Mouse (Mus musculus) C2C12 (cell line): ENCODE results near the gene Zfp809. TPM values are rescaled to one million over a fixed set of nuclear protein-coding genes. Genes with fewer than 3 reads are reported as not detected.
"Not testable (repeated sequence)": the region's sequence is repeated elsewhere in the genome, so short reads cannot be mapped to it uniquely, and the experiment has no call there.

Experiments used
- H3K27me3 ChIP-seq: one replicate; pipeline ENCODE4 v1.6.1; 2011; ENCODE audit not compliant: control insufficient read depth, insufficient read depth, insufficient read length
- H3K36me3 ChIP-seq: one replicate; pipeline ENCODE4 v1.6.1; 2011; ENCODE audit not compliant: control insufficient read depth, insufficient read depth
- H3K4me3 ChIP-seq: one replicate; pipeline ENCODE4 v1.5.1; 2011; ENCODE audit warnings: mild to moderate bottlenecking, control low read depth; ENCODE audit not compliant: poor library complexity, insufficient read depth, severe bottlenecking
- H3K79me2 ChIP-seq: one replicate; pipeline ENCODE4 v1.6.1; 2011; ENCODE audit not compliant: control insufficient read depth, insufficient read depth
- H3K79me3 ChIP-seq: one replicate; pipeline ENCODE4 v1.6.1; 2011; ENCODE audit warnings: low read depth, control low read depth
- H3ac ChIP-seq: one replicate; pipeline ENCODE3; 2011; ENCODE audit warnings: low read depth; ENCODE audit not compliant: control insufficient read depth, insufficient read length
- CEBPB ChIP-seq: IDR thresholded peaks from one replicate; pipeline ENCODE4 v1.6.1; 2011; ENCODE audit warnings: low read depth, mild to moderate bottlenecking, control low read depth, moderate library complexity
- CTCF ChIP-seq: IDR thresholded peaks from one replicate; pipeline ENCODE4 v1.5.1; 2011; ENCODE audit not compliant: control insufficient read depth, insufficient read depth, insufficient read length
- FOSL1 ChIP-seq: IDR thresholded peaks from one replicate; pipeline ENCODE4 v1.8.0; 2011; ENCODE audit warnings: mild to moderate bottlenecking, low read length; ENCODE audit not compliant: poor library complexity, insufficient read depth, severe bottlenecking
- MAX ChIP-seq: IDR thresholded peaks from one replicate; pipeline ENCODE4 v1.6.1; 2011; ENCODE audit warnings: mild to moderate bottlenecking, control low read depth
- MYOD1 ChIP-seq: IDR thresholded peaks from one replicate; pipeline ENCODE4 v1.6.1; 2011; ENCODE audit warnings: low read depth; ENCODE audit not compliant: control insufficient read depth, insufficient read length
- MYOG ChIP-seq: IDR thresholded peaks from one replicate; pipeline ENCODE4 v1.6.1; 2011; ENCODE audit not compliant: control insufficient read depth, insufficient read length; ENCODE audit errors: extremely low read depth
- USF1 ChIP-seq: IDR thresholded peaks from one replicate; pipeline ENCODE4 v1.6.1; 2011; ENCODE audit warnings: low read depth, mild to moderate bottlenecking, control low read depth, moderate library complexity
- polyA plus RNA-seq: library from polyadenylated mRNA; unstranded; fragments of >200 nt; fragmentation: generic; extraction: Trizol; gene quantifications from one replicate; pipeline ENCODE4 v1.2.1, GENCODE M21; 2012; ENCODE audit warnings: missing spikeins

The Zfp809 gene
- polyA plus RNA-seq, 1 experiment, result 4.5 TPM

GRCm38 (mm10) chr9:22217858-22218493 lies 7.5 kb upstream of the Zfp809 start:
- Histone ChIP-seq H3K36me3 (no peaks in the 10 kb centered on the region), H3ac (no peak overlapping the region), H3K79me3 (no peaks in the 10 kb centered on the region), H3K4me3 (no peak overlapping the region), H3K79me2 (no peaks in the 10 kb centered on the region), H3K27me3 (no peaks in the 10 kb centered on the region)
- TF ChIP-seq MYOD1 (no peak), CEBPB (no peak), CTCF (no peak), MYOG (no peak), USF1 (no peak)

GRCm38 (mm10) chr9:22224066-22224465 lies 1.4 kb upstream of the Zfp809 start:
- no peak for TF ChIP-seq MAX
- TF ChIP-seq CEBPB, result no peak
- no peak for TF ChIP-seq USF1
- no peak for TF ChIP-seq CTCF
- TF ChIP-seq MYOD1, result no peak
- TF ChIP-seq FOSL1, result no peak
- no peak for TF ChIP-seq MYOG
- H3K36me3 ChIP-seq, result peaks cover 1% of the 10 kb centered on the region

GRCm38 (mm10) chr9:22224536-22225503 lies 694 bp upstream of the Zfp809 start:
- peak overlapping the region; percentile 44 for H3K4me3 ChIP-seq
- TF ChIP-seq MAX (no peak), USF1 (no peak), FOSL1 (no peak), MYOD1 (no peak), MYOG (no peak), CEBPB (peak; percentile 32), CTCF (no peak)
- H3K79me2 ChIP-seq, result peaks cover 32% of the 10 kb centered on the region
- H3ac ChIP-seq, result no peak overlapping the region
- H3K79me3 ChIP-seq, result peaks cover 19% of the 10 kb centered on the region
- peaks cover 4% of the 10 kb centered on the region for H3K36me3 ChIP-seq
- H3K27me3 ChIP-seq, result no peaks in the 10 kb centered on the region

More at GRCm38 (mm10) chr9:22224066-22224465, 1.4 kb upstream of the Zfp809 start:
- Histone ChIP-seq H3K79me2 (peaks cover 26% of the 10 kb centered on the region), H3K79me3 (peaks cover 15% of the 10 kb centered on the region), H3ac (no peak overlapping the region), H3K27me3 (no peaks in the 10 kb centered on the region), H3K4me3 (no peak overlapping the region)

- peaks cover 24% of the 10 kb centered on the region for H3K79me3 ChIP-seq
- not testable (repeated sequence) for H3K27me3 ChIP-seq
Measured at GRCm38 (mm10) chr9:22226389-22226673, 817 bp downstream of the Zfp809 start.

GRCm38 (mm10) chr9:22226846-22227245 lies 1.3 kb downstream of the Zfp809 start:
- Histone ChIP-seq H3K79me2 (peaks cover 45% of the 10 kb centered on the region), H3K79me3 (peaks cover 26% of the 10 kb centered on the region), H3K4me3 (no peak overlapping the region), H3ac (no peak overlapping the region), H3K27me3 (no peaks in the 10 kb centered on the region), H3K36me3 (peaks cover 4% of the 10 kb centered on the region)
- TF ChIP-seq FOSL1, result no peak
- no peak for TF ChIP-seq MYOG
- TF ChIP-seq MAX, result no peak
- no peak for TF ChIP-seq CTCF
- no peak for TF ChIP-seq USF1
- TF ChIP-seq CEBPB, result no peak
- TF ChIP-seq MYOD1, result no peak

More at GRCm38 (mm10) chr9:22226389-22226673, 817 bp downstream of the Zfp809 start:
- Histone ChIP-seq H3K4me3 (peak overlapping the region; percentile 44), H3K79me2 (peaks cover 40% of the 10 kb centered on the region)
- H3ac ChIP-seq, H3K36me3 ChIP-seq: not testable (repeated sequence)

GRCm38 (mm10) chr9:22229386-22230026 lies 4.0 kb downstream of the Zfp809 start:
- TF ChIP-seq FOSL1 (no peak), CEBPB (no peak), MAX (no peak), CTCF (no peak), USF1 (no peak), MYOD1 (no peak), MYOG (no peak)
- no peaks in the 10 kb centered on the region for H3K27me3 ChIP-seq
- H3ac ChIP-seq, result no peak overlapping the region
- H3K79me2 ChIP-seq, result peaks cover 67% of the 10 kb centered on the region
- H3K4me3 ChIP-seq, result no peak overlapping the region
- peaks cover 7% of the 10 kb centered on the region for H3K36me3 ChIP-seq
- H3K79me3 ChIP-seq, result peaks cover 38% of the 10 kb centered on the region
